Mouse (Mus musculus): ENCODE measurements around the gene Cdk2ap2.
"Not testable (repeated sequence)": the region's sequence is repeated elsewhere in the genome, so short reads cannot be mapped to it uniquely, and the experiment has no call there.

Gene Cdk2ap2

DNA sequence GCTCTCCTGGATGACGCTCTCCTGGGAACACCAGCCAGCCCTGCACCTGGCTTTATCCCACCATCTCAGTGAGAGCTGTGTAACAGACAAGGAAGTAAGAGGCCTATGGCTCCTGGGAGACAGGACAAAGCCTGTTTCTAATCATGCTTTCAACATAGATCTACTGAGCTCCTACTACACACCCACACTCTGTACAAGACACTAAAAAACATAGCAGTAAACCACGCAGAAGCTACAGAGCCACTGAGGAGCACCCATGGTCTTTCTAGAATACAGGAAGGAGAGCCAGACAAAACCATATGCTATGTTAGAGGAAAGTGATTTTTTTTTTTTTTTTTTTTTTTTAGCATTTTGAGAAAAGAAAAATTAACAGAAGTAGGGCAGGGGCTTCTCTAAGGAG, 21.4 kb downstream of the Cdk2ap2 start:
- no peak for DNase-seq

GRCm38 (mm10) chr19:4119716-4120487, 22.9 kb downstream of the Cdk2ap2 start:
- DNase-seq: no peak

GRCm38 (mm10) chr19:4120496-4120895, 23.5 kb downstream of the Cdk2ap2 start:
- no peak for DNase-seq

DNA sequence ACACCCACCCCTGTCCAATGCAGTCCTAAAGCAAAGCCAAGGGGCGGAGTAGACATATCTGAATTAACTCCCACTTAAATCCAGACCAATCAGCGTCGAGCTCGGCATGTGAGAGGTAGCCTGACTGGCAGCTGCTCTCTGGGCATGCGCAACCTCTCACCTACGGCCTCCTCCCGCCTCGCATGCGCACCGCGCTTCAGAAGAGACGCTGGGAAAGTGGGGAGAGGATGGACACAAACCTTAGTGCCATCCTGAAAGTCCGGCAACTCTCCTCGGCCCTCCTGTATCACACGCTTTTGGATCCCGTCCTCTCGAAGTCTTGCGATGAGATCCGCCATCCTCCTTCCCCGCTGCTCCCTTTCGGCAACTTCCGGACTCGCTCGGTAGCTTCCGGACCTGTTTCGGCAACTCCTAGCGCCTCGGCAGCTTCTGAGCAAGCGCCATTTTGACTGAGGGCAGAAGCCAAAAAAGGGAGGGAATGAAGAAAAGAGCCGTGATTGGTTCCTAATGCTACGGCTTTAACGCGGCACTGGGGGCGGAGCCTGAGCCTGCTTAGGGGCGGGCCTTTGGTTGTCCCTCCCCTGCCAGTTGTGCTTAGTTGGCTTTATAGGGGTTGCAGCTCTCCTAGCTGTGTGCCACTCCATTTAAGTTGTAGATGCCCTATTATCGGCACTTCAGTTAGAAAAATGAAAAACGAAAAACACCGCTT, 24.3 kb downstream of the Cdk2ap2 start:
- peak; percentile 99 to 100 for DNase-seq

DNA sequence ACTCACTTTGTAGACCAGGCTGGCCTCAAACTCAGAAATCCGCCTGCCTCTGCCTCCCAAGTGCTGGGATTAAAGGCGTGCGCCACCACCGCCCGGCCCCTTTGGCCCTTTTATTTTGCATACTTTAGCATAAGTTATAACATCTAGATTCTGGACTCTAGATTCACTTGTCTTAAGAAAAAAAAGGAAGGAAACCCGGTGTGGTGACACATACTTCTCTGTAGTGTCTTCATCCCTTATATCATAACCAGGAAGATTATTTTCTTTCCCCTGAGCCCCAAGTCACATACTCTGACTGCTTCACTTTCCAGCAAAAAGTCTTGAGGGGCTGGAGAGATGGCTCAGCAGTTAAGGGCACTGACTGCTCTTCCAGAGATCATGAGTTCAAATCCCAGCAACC, 24.9 kb downstream of the Cdk2ap2 start:
- DNase-seq: not testable (repeated sequence)

DNA sequence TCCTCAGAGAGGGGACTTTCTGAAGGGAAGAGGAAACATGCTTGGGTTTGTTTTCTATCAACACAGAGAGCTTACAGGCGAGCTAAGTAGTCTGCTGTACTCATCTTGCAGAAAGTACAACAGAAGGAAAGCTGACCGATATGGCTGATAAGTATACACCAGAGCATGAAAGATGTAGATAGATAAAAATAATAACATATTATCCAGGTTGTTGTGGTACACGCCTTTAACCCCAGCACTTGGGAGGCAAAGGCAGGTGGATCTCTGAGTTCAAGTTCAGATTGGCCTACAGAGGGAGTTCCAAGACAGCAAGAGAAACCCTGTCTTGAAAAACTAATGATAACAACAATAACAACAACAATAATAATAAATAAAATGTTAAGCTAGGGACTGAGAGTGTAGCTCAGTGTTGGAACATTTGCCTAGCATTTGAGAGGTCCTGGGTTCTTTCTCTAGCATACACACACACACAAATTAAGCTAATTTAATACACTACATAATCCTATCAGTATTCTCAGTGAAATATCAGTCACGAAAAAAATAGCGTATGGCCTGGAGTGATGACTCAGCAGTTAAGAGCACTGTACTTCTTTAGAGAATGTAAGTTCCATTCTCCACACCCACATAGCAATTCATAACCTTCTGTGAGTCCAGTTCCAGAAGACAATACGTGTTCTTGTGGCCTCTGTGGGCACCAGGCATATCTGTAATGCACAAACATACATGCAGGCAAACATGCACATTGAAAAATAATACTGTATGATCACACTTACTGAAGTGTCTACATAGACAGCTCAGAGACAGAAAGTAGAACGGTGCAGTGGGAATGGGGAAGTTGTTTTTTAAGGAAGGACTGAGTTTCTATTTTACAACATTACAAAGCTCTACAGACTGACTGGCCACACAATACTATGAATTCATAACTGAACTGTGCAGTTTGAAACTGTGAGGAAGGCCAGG, 25.7 kb downstream of the Cdk2ap2 start:
- no peak for DNase-seq

DNA sequence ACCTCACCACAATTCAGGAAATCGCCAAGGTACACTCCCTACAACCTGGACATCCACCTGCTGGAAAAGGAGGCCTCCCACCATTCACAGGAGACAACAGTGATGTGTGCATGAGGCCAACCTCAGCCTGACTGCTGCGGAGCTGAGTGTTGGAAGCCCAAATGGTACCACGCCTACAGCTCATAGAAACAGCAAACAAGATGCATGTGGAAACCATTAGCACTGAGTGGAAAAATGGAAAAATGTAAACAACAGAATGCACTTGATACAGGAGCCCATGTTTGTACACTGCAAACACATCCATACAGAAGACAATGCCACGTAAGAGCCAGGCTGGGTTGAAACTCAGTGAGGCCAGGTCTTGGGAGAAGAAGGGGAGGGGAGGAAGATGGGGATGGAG, 27.4 kb downstream of the Cdk2ap2 start:
- no peak for DNase-seq

- not testable (repeated sequence) for DNase-seq
Measured at GRCm38 (mm10) chr19:4125268-4125667, 28.3 kb downstream of the Cdk2ap2 start.

- peak; percentile 98 to 99 for DNase-seq
Measured at GRCm38 (mm10) chr19:4125741-4126696, 29.0 kb downstream of the Cdk2ap2 start, which contains the start of gene Aip. Aip (minus strand) TSS chr19:4125858.

- DNase-seq: no peak
Measured at GRCm38 (mm10) chr19:4126759-4127495, 29.9 kb downstream of the Cdk2ap2 start.

- no peak for DNase-seq
Measured at GRCm38 (mm10) chr19:4129462-4129861, 32.5 kb downstream of the Cdk2ap2 start.

GRCm38 (mm10) chr19:4130106-4130505, 33.1 kb downstream of the Cdk2ap2 start:
- DNase-seq: no peak

GRCm38 (mm10) chr19:4131075-4131474, 34.1 kb downstream of the Cdk2ap2 start:
- no peak for DNase-seq

DNA sequence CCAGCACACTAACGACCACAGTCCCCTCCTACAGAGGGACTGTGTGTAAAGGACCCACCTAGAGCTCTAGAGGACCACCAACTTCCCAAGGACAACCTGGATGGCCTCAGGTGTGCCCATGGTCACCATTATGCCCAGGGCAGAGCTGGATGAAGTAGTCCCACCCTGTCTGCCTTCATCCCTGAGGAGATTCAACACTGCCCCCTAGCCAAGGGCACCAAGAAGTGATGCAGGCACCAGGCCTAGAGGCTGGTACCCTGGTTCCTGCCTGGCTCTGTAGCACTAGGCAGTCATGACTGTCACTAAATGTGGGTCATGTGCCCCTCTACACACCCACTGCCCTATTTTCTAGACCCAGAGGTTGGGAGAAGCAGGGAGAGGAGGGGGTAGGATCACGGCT, 34.8 kb downstream of the Cdk2ap2 start:
- no peak for DNase-seq

GRCm38 (mm10) chr19:4134354-4134753, 37.4 kb downstream of the Cdk2ap2 start:
- DNase-seq: no peak

DNA sequence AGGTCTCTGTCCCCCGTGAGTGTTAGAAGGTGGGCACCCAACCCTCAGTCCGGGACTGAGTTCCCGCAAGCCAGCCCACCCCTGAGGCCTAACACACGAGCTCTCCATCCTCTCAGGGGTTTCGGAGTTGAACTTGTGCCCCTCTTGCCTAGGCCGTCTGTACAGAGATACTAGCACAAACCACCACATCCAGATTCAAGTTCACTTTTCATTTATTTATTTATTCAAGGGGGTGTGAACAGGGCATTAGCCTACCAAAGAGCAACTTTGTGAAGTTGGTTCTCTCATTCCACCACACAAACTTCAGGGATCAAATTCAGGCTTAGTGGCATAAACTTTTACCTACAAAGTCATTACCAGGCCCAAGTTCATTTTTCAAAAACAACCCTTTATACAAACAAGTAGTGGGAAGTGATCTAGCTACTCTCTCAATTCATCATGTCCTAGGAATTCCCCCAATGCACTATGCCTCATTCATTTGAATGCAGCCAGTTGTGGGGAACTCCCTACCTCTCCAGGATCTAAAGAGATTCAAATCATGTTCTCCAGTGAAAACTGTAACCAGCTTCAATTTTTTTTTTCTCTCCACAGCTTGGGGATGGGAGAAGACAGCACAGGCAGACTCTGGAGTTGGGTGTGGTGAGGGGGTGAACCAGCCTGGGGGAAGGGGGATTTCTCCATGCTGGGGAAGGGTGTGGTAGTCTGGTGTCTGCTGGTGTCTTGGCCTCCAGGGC, 38.4 kb downstream of the Cdk2ap2 start:
- DNase-seq: not testable (repeated sequence)

DNA sequence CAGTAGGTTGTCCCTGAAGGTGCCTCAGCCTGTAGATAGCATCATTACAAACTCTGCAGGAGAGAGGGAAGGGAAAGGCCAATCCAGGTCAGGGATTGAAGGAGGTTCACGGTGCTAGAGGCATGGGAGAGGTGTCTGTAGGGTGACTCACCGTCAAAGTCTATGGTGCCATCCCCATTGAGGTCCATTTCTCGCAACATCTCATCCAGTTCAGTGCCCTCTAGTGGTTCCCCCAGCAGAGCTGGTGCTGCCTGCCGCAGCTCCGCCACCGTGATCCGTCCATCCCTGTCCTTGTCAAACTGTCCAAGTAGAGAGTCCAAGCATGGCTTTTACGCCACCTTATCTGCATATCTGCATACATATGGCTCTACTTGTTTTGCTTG, 39.0 kb downstream of the Cdk2ap2 start:
- peak in 1 of 2 experiments; percentile 20 for DNase-seq

DNA sequence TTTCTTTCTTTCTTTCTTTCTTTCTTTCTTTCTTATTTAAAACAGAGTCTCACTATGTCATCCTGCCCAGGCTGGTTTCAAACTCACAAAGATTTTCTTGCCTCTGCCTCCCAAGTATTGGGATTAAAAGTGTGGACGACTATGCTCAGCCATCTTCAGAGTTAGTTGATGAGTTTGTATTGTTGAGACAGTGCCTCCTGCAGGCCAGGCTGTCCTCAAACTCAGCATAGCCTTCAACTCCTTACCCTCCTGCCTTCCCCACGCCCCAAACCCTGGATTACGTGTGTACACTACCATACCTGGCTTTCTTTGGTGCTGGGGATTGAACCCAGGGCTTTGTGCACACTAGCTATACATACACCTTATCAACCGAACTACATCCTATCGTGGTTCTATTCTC, 39.5 kb downstream of the Cdk2ap2 start:
- no peak for DNase-seq

DNA sequence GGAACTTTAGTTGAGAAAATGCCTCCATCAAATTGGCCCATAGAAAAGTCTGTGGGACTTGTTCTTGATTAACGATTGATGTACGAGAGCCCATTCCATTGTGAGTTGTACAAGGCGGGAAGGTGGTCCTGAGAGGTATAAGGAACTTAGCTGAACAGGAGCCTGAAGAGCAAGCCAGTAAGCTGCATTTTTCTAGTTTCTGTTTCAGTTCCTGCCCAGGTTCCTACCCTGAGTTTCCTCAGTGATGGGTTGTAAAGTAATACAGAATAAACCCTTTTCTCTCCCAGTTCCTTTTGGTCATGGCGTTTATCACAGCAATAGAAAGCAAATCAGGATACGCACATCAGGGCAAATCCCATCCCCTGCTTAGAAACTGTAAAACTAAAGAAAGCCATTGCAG, 40.9 kb downstream of the Cdk2ap2 start:
- no peak for DNase-seq

DNA sequence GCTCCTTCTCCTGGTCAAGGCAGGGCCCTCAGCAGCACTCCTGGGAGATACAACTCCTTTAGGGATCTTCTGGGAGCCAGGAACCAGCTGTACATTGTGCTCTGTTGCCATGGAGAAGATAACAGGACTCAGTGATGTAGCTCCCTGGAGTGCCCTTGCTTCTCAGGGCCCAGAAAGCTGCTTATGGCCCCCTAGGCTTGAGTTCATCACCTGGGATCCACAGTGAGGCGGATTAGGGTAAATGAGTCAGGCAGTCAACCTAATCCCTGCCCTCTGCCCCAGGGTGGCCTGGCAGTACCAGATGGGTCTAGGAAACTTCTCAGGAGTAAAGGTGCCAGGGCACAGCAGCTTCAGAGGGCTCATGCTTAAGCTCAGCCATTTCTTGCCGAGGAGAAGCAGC, 42.5 kb downstream of the Cdk2ap2 start, which contains the start of gene Gpr152:
Gpr152 (plus strand) TSS at position 342 of the 400 bp plus-strand sequence.
- DNase-seq: no peak
